Mouse (Mus musculus): ENCODE measurements at regions not wholly inside any gene's neighbourhood (a gene's known extent, or its start where the extent isn't known, plus 50 kb on each side); places are given as distances from the start of the nearest gene placed in this dataset.

GRCm38 (mm10) chr8:115435720-115436355 lies 271.8 kb downstream of the Maf start:
- Histone ChIP-seq H3K4me1 (ENCODE audit: control insufficient read depth, insufficient read depth, low read length) (no peaks in the 10 kb centered on the region), H3K36me3 (ENCODE audit: control insufficient read depth, insufficient read depth, low read length) (no peaks in the 10 kb centered on the region), H3K27me3 (ENCODE audit: control insufficient read depth, insufficient read depth, low read length) (no peaks in the 10 kb centered on the region), H3K9me3 (ENCODE audit: control insufficient read depth, low read depth, low read length) (no peaks in the 10 kb centered on the region), H3K27ac (ENCODE audit: low read length) (no peak overlapping the region), H3K4me3 (ENCODE audit: low read depth, low read length) (no peak overlapping the region), H3K4me2 (replicated peaks; ENCODE audit: low read depth, low read length) (no peak overlapping the region), H3K9ac (replicated peaks; ENCODE audit: low read depth, low read length) (no peak overlapping the region)
- no peak for ATAC-seq (ENCODE audit: insufficient number of reproducible peaks, insufficient read depth, low FRiP score, low read depth)
- WGBS: 88% methylated on average over 5 of the region's 5 CpGs

GRCm38 (mm10) chr8:115432396-115433040 lies 275.1 kb downstream of the Maf start:
- no peak overlapping the region for H3K4me3 ChIP-seq (ENCODE audit: low read depth, low read length)
- WGBS: 76% methylated on average over 5 of the region's 5 CpGs
- no peak overlapping the region for H3K27ac ChIP-seq (ENCODE audit: low read length)
- no peak for ATAC-seq (ENCODE audit: insufficient number of reproducible peaks, insufficient read depth, low FRiP score, low read depth)
- no peaks in the 10 kb centered on the region for H3K9me3 ChIP-seq (ENCODE audit: control insufficient read depth, low read depth, low read length)
- H3K9ac ChIP-seq (replicated peaks; ENCODE audit: low read depth, low read length): no peak overlapping the region
- H3K4me2 ChIP-seq (replicated peaks; ENCODE audit: low read depth, low read length): no peak overlapping the region
- H3K27me3 ChIP-seq (ENCODE audit: control insufficient read depth, insufficient read depth, low read length): no peaks in the 10 kb centered on the region
- H3K4me1 ChIP-seq (ENCODE audit: control insufficient read depth, insufficient read depth, low read length): no peaks in the 10 kb centered on the region
- no peaks in the 10 kb centered on the region for H3K36me3 ChIP-seq (ENCODE audit: control insufficient read depth, insufficient read depth, low read length)

GRCm38 (mm10) chr8:115430793-115431192 lies 276.8 kb downstream of the Maf start:
- WGBS: 74% methylated on average over 3 of the region's 3 CpGs
- H3K36me3 ChIP-seq (ENCODE audit: control insufficient read depth, insufficient read depth, low read length): no peaks in the 10 kb centered on the region
- H3K4me3 ChIP-seq (ENCODE audit: low read depth, low read length): no peak overlapping the region
- H3K27ac ChIP-seq (ENCODE audit: low read length): no peak overlapping the region
- ATAC-seq (ENCODE audit: insufficient number of reproducible peaks, insufficient read depth, low FRiP score, low read depth): no peak
- no peaks in the 10 kb centered on the region for H3K27me3 ChIP-seq (ENCODE audit: control insufficient read depth, insufficient read depth, low read length)
- no peaks in the 10 kb centered on the region for H3K4me1 ChIP-seq (ENCODE audit: control insufficient read depth, insufficient read depth, low read length)
- H3K4me2 ChIP-seq (replicated peaks; ENCODE audit: low read depth, low read length): no peak overlapping the region
- no peaks in the 10 kb centered on the region for H3K9me3 ChIP-seq (ENCODE audit: control insufficient read depth, low read depth, low read length)
- no peak overlapping the region for H3K9ac ChIP-seq (replicated peaks; ENCODE audit: low read depth, low read length)

- H3K4me2 ChIP-seq (replicated peaks; ENCODE audit: low read depth, low read length): no peak overlapping the region
- H3K27me3 ChIP-seq (ENCODE audit: control insufficient read depth, insufficient read depth, low read length): no peaks in the 10 kb centered on the region
- H3K4me3 ChIP-seq (ENCODE audit: low read depth, low read length): no peak overlapping the region
- no peak overlapping the region for H3K27ac ChIP-seq (ENCODE audit: low read length)
- no peaks in the 10 kb centered on the region for H3K4me1 ChIP-seq (ENCODE audit: control insufficient read depth, insufficient read depth, low read length)
- H3K9ac ChIP-seq (replicated peaks; ENCODE audit: low read depth, low read length): no peak overlapping the region
- no peaks in the 10 kb centered on the region for H3K9me3 ChIP-seq (ENCODE audit: control insufficient read depth, low read depth, low read length)
- no peak for ATAC-seq (ENCODE audit: insufficient number of reproducible peaks, insufficient read depth, low FRiP score, low read depth)
- WGBS: 71% methylated on average over 3 of the region's 3 CpGs
- H3K36me3 ChIP-seq (ENCODE audit: control insufficient read depth, insufficient read depth, low read length): no peaks in the 10 kb centered on the region
Observed at GRCm38 (mm10) chr8:115429291-115429883, 278.2 kb downstream of the Maf start.

- Histone ChIP-seq H3K27me3 (ENCODE audit: control insufficient read depth, insufficient read depth, low read length) (no peaks in the 10 kb centered on the region), H3K4me1 (ENCODE audit: control insufficient read depth, insufficient read depth, low read length) (no peaks in the 10 kb centered on the region), H3K27ac (ENCODE audit: low read length) (no peak overlapping the region), H3K9ac (replicated peaks; ENCODE audit: low read depth, low read length) (no peak overlapping the region), H3K9me3 (ENCODE audit: control insufficient read depth, low read depth, low read length) (no peaks in the 10 kb centered on the region), H3K4me3 (ENCODE audit: low read depth, low read length) (no peak overlapping the region), H3K4me2 (replicated peaks; ENCODE audit: low read depth, low read length) (no peak overlapping the region), H3K36me3 (ENCODE audit: control insufficient read depth, insufficient read depth, low read length) (no peaks in the 10 kb centered on the region)
- ATAC-seq (ENCODE audit: insufficient number of reproducible peaks, insufficient read depth, low FRiP score, low read depth): no peak
- WGBS: 83% methylated on average over 15 of the region's 15 CpGs
Observed at GRCm38 (mm10) chr8:115428528-115429290, 278.9 kb downstream of the Maf start.

GRCm38 (mm10) chr8:115428022-115428421 lies 279.6 kb downstream of the Maf start:
- Histone ChIP-seq H3K4me2 (replicated peaks; ENCODE audit: low read depth, low read length) (no peak overlapping the region), H3K9me3 (ENCODE audit: control insufficient read depth, low read depth, low read length) (no peaks in the 10 kb centered on the region), H3K27ac (ENCODE audit: low read length) (no peak overlapping the region), H3K4me3 (ENCODE audit: low read depth, low read length) (no peak overlapping the region), H3K4me1 (ENCODE audit: control insufficient read depth, insufficient read depth, low read length) (no peaks in the 10 kb centered on the region), H3K9ac (replicated peaks; ENCODE audit: low read depth, low read length) (no peak overlapping the region), H3K36me3 (ENCODE audit: control insufficient read depth, insufficient read depth, low read length) (no peaks in the 10 kb centered on the region), H3K27me3 (ENCODE audit: control insufficient read depth, insufficient read depth, low read length) (no peaks in the 10 kb centered on the region)
- 84% methylated on average over 2 of the region's 2 CpGs for WGBS
- ATAC-seq (ENCODE audit: insufficient number of reproducible peaks, insufficient read depth, low FRiP score, low read depth): no peak

- no peak overlapping the region for H3K4me2 ChIP-seq (replicated peaks; ENCODE audit: low read depth, low read length)
- H3K27ac ChIP-seq (ENCODE audit: low read length): no peak overlapping the region
- no peaks in the 10 kb centered on the region for H3K4me1 ChIP-seq (ENCODE audit: control insufficient read depth, insufficient read depth, low read length)
- H3K27me3 ChIP-seq (ENCODE audit: control insufficient read depth, insufficient read depth, low read length): no peaks in the 10 kb centered on the region
- WGBS: 61% methylated on average over 3 of the region's 3 CpGs
- H3K36me3 ChIP-seq (ENCODE audit: control insufficient read depth, insufficient read depth, low read length): no peaks in the 10 kb centered on the region
- no peak overlapping the region for H3K9ac ChIP-seq (replicated peaks; ENCODE audit: low read depth, low read length)
- H3K9me3 ChIP-seq (ENCODE audit: control insufficient read depth, low read depth, low read length): no peaks in the 10 kb centered on the region
- ATAC-seq (ENCODE audit: insufficient number of reproducible peaks, insufficient read depth, low FRiP score, low read depth): no peak
- no peak overlapping the region for H3K4me3 ChIP-seq (ENCODE audit: low read depth, low read length)
Observed at GRCm38 (mm10) chr8:115427490-115427889, 280.1 kb downstream of the Maf start.

- Histone ChIP-seq H3K4me1 (ENCODE audit: control insufficient read depth, insufficient read depth, low read length) (no peaks in the 10 kb centered on the region), H3K36me3 (ENCODE audit: control insufficient read depth, insufficient read depth, low read length) (no peaks in the 10 kb centered on the region), H3K9me3 (ENCODE audit: control insufficient read depth, low read depth, low read length) (no peaks in the 10 kb centered on the region), H3K27ac (ENCODE audit: low read length) (no peak overlapping the region), H3K4me2 (replicated peaks; ENCODE audit: low read depth, low read length) (no peak overlapping the region), H3K4me3 (ENCODE audit: low read depth, low read length) (no peak overlapping the region), H3K27me3 (ENCODE audit: control insufficient read depth, insufficient read depth, low read length) (no peaks in the 10 kb centered on the region), H3K9ac (replicated peaks; ENCODE audit: low read depth, low read length) (no peak overlapping the region)
- WGBS: 87% methylated on average over 3 of the region's 3 CpGs
- ATAC-seq (ENCODE audit: insufficient number of reproducible peaks, insufficient read depth, low FRiP score, low read depth): no peak
Observed at GRCm38 (mm10) chr8:115426543-115426942, 281.1 kb downstream of the Maf start.

Data from stomach, embryonic 14.5 days (tissue).